In the genomic region with DNA sequence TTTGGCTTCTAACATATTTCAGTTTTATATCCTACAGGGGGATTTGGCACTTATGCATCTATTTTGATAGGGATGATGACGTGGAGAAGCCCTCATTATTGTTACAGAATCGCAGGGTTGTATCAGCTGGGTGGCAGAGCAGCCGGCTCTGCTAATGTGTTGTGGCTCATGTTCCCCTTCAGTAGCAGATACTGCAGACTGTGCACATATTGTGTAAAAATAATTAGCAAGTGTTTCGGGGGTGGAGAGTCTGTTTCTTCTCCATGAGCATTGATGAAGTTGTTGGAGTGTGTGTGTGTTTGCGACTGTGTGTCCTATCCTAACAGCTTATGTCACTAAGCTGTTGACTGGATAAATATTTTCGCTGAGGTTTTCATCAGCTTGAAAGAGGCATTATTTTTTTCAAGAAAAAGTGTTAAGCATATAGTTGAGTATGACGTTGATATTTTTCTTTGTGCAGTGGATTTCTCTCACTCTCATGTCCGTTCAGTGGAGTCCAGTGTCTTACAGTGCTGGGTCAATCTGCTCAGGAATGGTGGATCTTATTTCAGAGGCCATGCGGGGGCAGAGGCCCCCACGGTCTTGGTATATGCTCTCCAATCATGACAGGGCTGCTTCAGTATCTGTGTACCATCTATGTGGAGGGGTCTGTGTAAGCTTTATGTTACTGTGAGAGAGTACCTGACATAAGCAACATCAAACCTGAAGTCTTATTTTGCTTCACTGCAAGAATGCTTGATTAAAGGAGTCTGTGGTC, we compare ENCODE assay signal across 18 mouse cellular contexts. TPM values are rescaled to one million over a fixed set of nuclear protein-coding genes. Genes with fewer than 3 reads are reported as not detected.
DNase-seq lines count a peak whose midpoint lies in the region; ATAC-seq and TF ChIP-seq lines count a peak whose summit lies in the region.
"Had no signal": no experiment of that assay in that cellular context is flagged by ENCODE, and none has a peak within 500 bp of the region (broad histone marks: within the 10 kb centered on the region; RNA-seq: fewer than 3 reads in every experiment).

No protein-coding gene starts in this region.

- H3K4me2 ChIP-seq in intestine, embryonic 14.5 days (ENCODE audit: low read length), result no peak overlapping the region
- H3K4me2 ChIP-seq in intestine, postnatal 0 days (replicated peaks; ENCODE audit: low read depth), result no peak overlapping the region
- H3K4me2 ChIP-seq: heart, embryonic 12.5 days; hindbrain, embryonic 15.5 days had no signal

- H3K9me3 ChIP-seq in intestine, embryonic 14.5 days (ENCODE audit: control insufficient read depth, low read length), result no peaks in the 10 kb centered on the region
- H3K9me3 ChIP-seq in intestine, postnatal 0 days (ENCODE audit: control insufficient read depth), result no peaks in the 10 kb centered on the region
- H3K9me3 ChIP-seq: heart, embryonic 12.5 days; hindbrain, embryonic 15.5 days had no signal

- H3K36me3 ChIP-seq in intestine, embryonic 14.5 days (ENCODE audit: control insufficient read depth, insufficient read depth, low read length), result no peaks in the 10 kb centered on the region
- no peaks in the 10 kb centered on the region for H3K36me3 ChIP-seq in intestine, postnatal 0 days (ENCODE audit: control insufficient read depth, insufficient read depth)
- H3K36me3 ChIP-seq: hindbrain, embryonic 15.5 days had no signal

- no peak overlapping the region for H3K9ac ChIP-seq in intestine, embryonic 14.5 days (ENCODE audit: low read length)
- no peak overlapping the region for H3K9ac ChIP-seq in intestine, postnatal 0 days (ENCODE audit: low read depth, low read length)
- H3K9ac ChIP-seq: heart, embryonic 12.5 days; hindbrain, embryonic 15.5 days; liver, postnatal 0 days had no signal

- no peak for ATAC-seq in intestine, embryonic 14.5 days (replicated peaks; ENCODE audit: low FRiP score, low TSS enrichment, low read depth)
- ATAC-seq in intestine, postnatal 0 days, result no peak
- ATAC-seq: liver, postnatal 0 days had no signal

- H3K4me3 ChIP-seq in intestine, embryonic 14.5 days (ENCODE audit: low read depth, low read length), result no peak overlapping the region
- no peak overlapping the region for H3K4me3 ChIP-seq in intestine, postnatal 0 days (ENCODE audit: low read depth, low read length)
- H3K4me3 ChIP-seq: gastrocnemius, adult 2 months; heart, embryonic 12.5 days; hindbrain, embryonic 15.5 days; megakaryocyte, embryonic 14.5 days had no signal

- no peak overlapping the region for H3K27ac ChIP-seq in intestine, embryonic 14.5 days (ENCODE audit: low read depth)
- H3K27ac ChIP-seq in intestine, postnatal 0 days (ENCODE audit: low read depth, low read length), result no peak overlapping the region
- H3K27ac ChIP-seq: gastrocnemius, adult 2 months; hindbrain, embryonic 15.5 days had no signal

- 76% methylated on average over 10 of the region's 10 CpGs for WGBS in intestine, embryonic 14.5 days
- WGBS in intestine, postnatal 0 days, result 82% methylated on average over 10 of the region's 10 CpGs

- peak; percentile 24 for DNase-seq in intestine, embryonic 14.5 days (ENCODE audit: low spot score)
- peak; percentile 56 for DNase-seq in brain, adult 2 months (ENCODE audit: low read depth, low spot score)
- peak; percentile 80 for DNase-seq in brain, embryonic 14.5 days (ENCODE audit: low read depth)
- peak; percentile 68 for DNase-seq in layer of hippocampus, adult 9-10 months (ENCODE audit: low spot score)
- no peak for DNase-seq in thymus, postnatal 4 days
- DNase-seq in yolk sac, embryonic 10.5 days (ENCODE audit: low spot score), result no peak
- DNase-seq: cerebellum, adult 9-11 months; gastrocnemius, adult 2 months; heart, postnatal 14 days; kidney, adult 11 months; liver, postnatal 0 days; lung, postnatal 14 days; midbrain, embryonic 14.5 days; thymus, postnatal 25 days had no signal

- no peaks in the 10 kb centered on the region for H3K27me3 ChIP-seq in intestine, embryonic 14.5 days (replicated peaks; ENCODE audit: control insufficient read depth, insufficient read depth, low read length)
- H3K27me3 ChIP-seq in intestine, postnatal 0 days (replicated peaks; ENCODE audit: control insufficient read depth, insufficient read depth, low read length), result no peaks in the 10 kb centered on the region
- H3K27me3 ChIP-seq: heart, embryonic 12.5 days; hindbrain, embryonic 15.5 days; megakaryocyte, embryonic 14.5 days had no signal

- H3K4me1 ChIP-seq in intestine, embryonic 14.5 days (replicated peaks; ENCODE audit: control insufficient read depth, insufficient read depth, low read length), result no peaks in the 10 kb centered on the region
- H3K4me1 ChIP-seq in intestine, postnatal 0 days (replicated peaks; ENCODE audit: control insufficient read depth, insufficient read depth, low read length), result no peaks in the 10 kb centered on the region
- H3K4me1 ChIP-seq: hindbrain, embryonic 15.5 days had no signal

- TF ChIP-seq CTCF in intestine, postnatal 0 days (IDR thresholded peaks at IDR 0.05; ENCODE audit: low read depth), result no peak
- TF ChIP-seq CTCF in brain, embryonic 14.5 days (IDR thresholded peaks at IDR 0.05; ENCODE audit: borderline replicate concordance, extremely low read depth, insufficient read depth, insufficient read length), result no peak

- no peak for TF ChIP-seq POLR2A in brain, embryonic 14.5 days (IDR thresholded peaks at IDR 0.05; ENCODE audit: borderline replicate concordance, extremely low read depth, insufficient read depth, insufficient read length, poor library complexity, severe bottlenecking)

RNA-seq across cellular contexts. Expression of a gene that starts 25.1 kb away (rescaled TPM):
- polyA plus RNA-seq in intestine, embryonic 14.5 days (2014; fragmentation: Nextera tagmentation; extraction: Ambion mirVana), result 16.8 and 19.4 TPM in 2 replicates
- polyA plus RNA-seq in intestine, postnatal 0 days (2015; fragmentation: Nextera tagmentation; extraction: Ambion mirVana), result 5.5 and 5.9 TPM in 2 replicates
- 22.7 and 40.1 TPM in 2 replicates for polyA plus RNA-seq in brain, embryonic 14.5 days (2012; rRNA removed)

Comparison
In these comparisons a context has a peak if more than half of its experiments do, and no peak if none do; other contexts are left out.
1. DNase-seq: peak in intestine, embryonic 14.5 days (single experiment), brain, adult 2 months (single experiment), brain, embryonic 14.5 days (single experiment) and layer of hippocampus, adult 9-10 months (single experiment); none in thymus, postnatal 4 days (single experiment) and yolk sac, embryonic 10.5 days (single experiment).